8 mouse cellular contexts compared by ENCODE assay signal in the genomic region with DNA sequence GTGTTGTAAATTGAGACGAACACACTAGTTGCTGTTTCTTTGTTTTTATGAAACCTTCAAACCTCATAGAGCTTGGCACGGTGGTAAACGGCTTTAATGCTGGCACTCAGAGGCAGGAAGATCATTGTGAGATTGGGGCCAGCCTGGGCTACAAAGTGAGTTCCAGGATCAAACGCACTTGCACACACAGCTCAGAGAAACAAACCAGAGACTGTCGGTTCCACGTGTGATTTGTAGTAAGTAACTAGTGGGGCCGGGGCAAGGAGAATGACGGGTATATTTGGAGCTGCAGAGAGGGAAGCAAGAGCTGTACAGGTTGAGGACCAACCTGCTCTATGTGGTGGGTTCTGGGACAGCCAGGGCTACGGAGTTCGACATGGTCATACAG. TPM values are rescaled to one million over a fixed set of nuclear protein-coding genes. Genes with fewer than 3 reads are reported as not detected.
DNase-seq lines count a peak whose midpoint lies in the region; ATAC-seq and TF ChIP-seq lines count a peak whose summit lies in the region.

No protein-coding gene starts in this region.

- peaks cover 15% of the 10 kb centered on the region for H3K4me1 ChIP-seq in heart, adult 2 months (ENCODE audit: control insufficient read depth, insufficient read depth, low read length)
- H3K4me1 ChIP-seq in E14TG2a.4 (replicated peaks; ENCODE audit: low read depth, low read length), result peaks cover 45% of the 10 kb centered on the region
- peaks cover 29% of the 10 kb centered on the region for H3K4me1 ChIP-seq in forebrain, embryonic 14.5 days (ENCODE audit: control insufficient read depth, insufficient read depth, low read length)
- H3K4me1 ChIP-seq in lung, postnatal 0 days (ENCODE audit: insufficient read depth, low read depth, low read length), result peaks cover 15% of the 10 kb centered on the region

- DNase-seq in heart, adult 2 months, result no peak
- no peak for DNase-seq in heart, postnatal 25 days (ENCODE audit: low spot score)
- DNase-seq in forebrain, embryonic 14.5 days (ENCODE audit: low spot score), result no peak
- DNase-seq in lung, postnatal 0 days (ENCODE audit: low spot score), result no peak
- DNase-seq in thymus, postnatal 4 days, result peak; percentile 45
- DNase-seq in adrenal gland, postnatal 25 days, result no peak
- no peak for DNase-seq in layer of hippocampus, adult 9-11 months

- H3K79me2 ChIP-seq in heart, adult 2 months (replicated peaks; ENCODE audit: control insufficient read depth, insufficient read depth, low read length), result peaks cover 10% of the 10 kb centered on the region; the same call in 1 of the 2 replicates

- peak overlapping the region; percentile 99 for H3K4me3 ChIP-seq in heart, adult 2 months
- H3K4me3 ChIP-seq in E14TG2a.4 (replicated peaks; ENCODE audit: low read length), result peak overlapping the region; percentile 89
- H3K4me3 ChIP-seq in forebrain, embryonic 14.5 days (ENCODE audit: low read depth, low read length), result peak overlapping the region; percentile 91
- H3K4me3 ChIP-seq in lung, postnatal 0 days (ENCODE audit: low read depth, low read length), result peak overlapping the region; percentile 82

- 0 out of 2 replicates have a peak, but pooled peaks have one; percentile 10 for ATAC-seq in forebrain, embryonic 14.5 days
- ATAC-seq in lung, postnatal 0 days, result no peak

- no peak for TF ChIP-seq POLR2A in heart, adult 2 months (IDR thresholded peaks at IDR 0.05; ENCODE audit: insufficient read depth, low read depth, low read length)

- H3K27ac ChIP-seq in heart, adult 2 months, result peak overlapping the region; percentile 98
- H3K27ac ChIP-seq in forebrain, embryonic 14.5 days (ENCODE audit: low read depth, low read length), result peak overlapping the region; percentile 99
- H3K27ac ChIP-seq in lung, postnatal 0 days (ENCODE audit: low read length), result peak overlapping the region; percentile 96

- H3K4me2 ChIP-seq in forebrain, embryonic 14.5 days (ENCODE audit: low read length), result peak overlapping the region; percentile 92
- peak overlapping the region; percentile 99 for H3K4me2 ChIP-seq in lung, postnatal 0 days (replicated peaks; ENCODE audit: low read depth, low read length)

- H3K9me3 ChIP-seq in E14TG2a.4 (ENCODE audit: low read length), result no peaks in the 10 kb centered on the region
- no peaks in the 10 kb centered on the region for H3K9me3 ChIP-seq in forebrain, embryonic 14.5 days (replicated peaks; ENCODE audit: control insufficient read depth, low read length)
- H3K9me3 ChIP-seq in lung, postnatal 0 days (ENCODE audit: low read length), result no peaks in the 10 kb centered on the region

- H3K9ac ChIP-seq in heart, adult 2 months (ENCODE audit: low read depth, low read length), result peak overlapping the region; percentile 96
- H3K9ac ChIP-seq in forebrain, embryonic 14.5 days (ENCODE audit: low read length), result peak overlapping the region; percentile 98
- no peak overlapping the region; the same call in 1 of the 2 replicates for H3K9ac ChIP-seq in lung, postnatal 0 days (replicated peaks; ENCODE audit: low read depth)

- WGBS in heart, adult 2 months, result 18% methylated on average over 10 of the region's 10 CpGs
- 23% methylated on average over 10 of the region's 10 CpGs for WGBS in forebrain, embryonic 14.5 days
- WGBS in lung, postnatal 0 days, result 14% methylated on average over 10 of the region's 10 CpGs

- no peak for TF ChIP-seq CTCF in heart, adult 2 months (IDR thresholded peaks at IDR 0.05)
- TF ChIP-seq CTCF in E14TG2a.4 (conservative IDR thresholded peaks at IDR 0.05; ENCODE audit: low read length), result no peak
- no peak for TF ChIP-seq CTCF in lung, postnatal 0 days (IDR thresholded peaks at IDR 0.05)

- H3K27me3 ChIP-seq in heart, adult 2 months (ENCODE audit: control insufficient read depth, insufficient read depth, low read length), result no peaks in the 10 kb centered on the region
- H3K27me3 ChIP-seq in E14TG2a.4 (ENCODE audit: insufficient read depth, low read length), result peaks cover 27% of the 10 kb centered on the region
- no peaks in the 10 kb centered on the region for H3K27me3 ChIP-seq in forebrain, embryonic 14.5 days (replicated peaks; ENCODE audit: control insufficient read depth, insufficient read depth, low read length)
- no peaks in the 10 kb centered on the region for H3K27me3 ChIP-seq in lung, postnatal 0 days (replicated peaks; ENCODE audit: insufficient read depth, low read length)

- intact Hi-C loops in heart, adult 2 months (cut with DNase I), result no loop called here
- intact Hi-C loops in heart, postnatal 25 days (cut with DNase I), result loop anchor here (5.0 kb wide), 1 partner anchor 87 kb away; no protein-coding TSS in a partner anchor

- TF ChIP-seq EP300 in heart, adult 2 months (IDR thresholded peaks at IDR 0.05; ENCODE audit: insufficient read depth, low read depth, low read length), result no peak
- no peak for TF ChIP-seq EP300 in lung, postnatal 0 days (IDR thresholded peaks at IDR 0.05)

- H3K36me3 ChIP-seq in heart, adult 2 months (ENCODE audit: control insufficient read depth, insufficient read depth, low read length), result peaks cover 7% of the 10 kb centered on the region
- H3K36me3 ChIP-seq in E14TG2a.4 (ENCODE audit: insufficient read depth, low read length), result peaks cover 12% of the 10 kb centered on the region; the same call in 1 of the 2 replicates
- H3K36me3 ChIP-seq in forebrain, embryonic 14.5 days (ENCODE audit: control insufficient read depth, insufficient read depth, low read length), result no peaks in the 10 kb centered on the region
- no peaks in the 10 kb centered on the region for H3K36me3 ChIP-seq in lung, postnatal 0 days (ENCODE audit: insufficient read depth, low read length)

RNA-seq across cellular contexts. Expression of gene Egln1, which starts 0.9 kb away (rescaled TPM):
- 100 to 1,000 TPM; 331 to 374 TPM for total RNA-seq in heart, adult 2 months (2021)
- polyA plus RNA-seq in heart, adult 2 months (2012; rRNA removed), result 146 and 227 TPM in 2 replicates
- 100 to 1,000 TPM; 272 to 278 TPM for total RNA-seq in heart, postnatal 25 days (2021)
- polyA plus RNA-seq in forebrain, embryonic 14.5 days (2014; fragmentation: Nextera tagmentation; extraction: Ambion mirVana), result 24.4 and 25.7 TPM in 2 replicates
- polyA plus RNA-seq in lung, postnatal 0 days (2015; fragmentation: Nextera tagmentation; extraction: Ambion mirVana), result 7.7 and 8.8 TPM in 2 replicates
- total RNA-seq in adrenal gland, postnatal 25 days (2021), result 57.5 and 57.6 TPM in 2 replicates

RNA-seq across cellular contexts. Expression of gene Sprtn, which starts 52.4 kb away (rescaled TPM):
- 10 to 100 TPM; 10.3 TPM for total RNA-seq in heart, adult 2 months (2021)
- polyA plus RNA-seq in heart, adult 2 months (2012; rRNA removed), result 8.3 and 13.7 TPM in 2 replicates
- 10 to 100 TPM in 1 of 2 experiments, 1 to 10 TPM in 1; 9.5 to 12.2 TPM for total RNA-seq in heart, postnatal 25 days (2021)
- polyA plus RNA-seq in forebrain, embryonic 14.5 days (2014; fragmentation: Nextera tagmentation; extraction: Ambion mirVana), result 9.8 and 11.1 TPM in 2 replicates
- polyA plus RNA-seq in lung, postnatal 0 days (2015; fragmentation: Nextera tagmentation; extraction: Ambion mirVana), result 6.9 TPM in 2 replicates
- 19.7 and 24.1 TPM in 2 replicates for total RNA-seq in adrenal gland, postnatal 25 days (2021)

RNA-seq across cellular contexts. Expression of gene Exoc8, which starts 52.6 kb away (rescaled TPM):
- 10 to 100 TPM; 18.8 to 20.2 TPM for total RNA-seq in heart, adult 2 months (2021)
- polyA plus RNA-seq in heart, adult 2 months (2012; rRNA removed), result 6.8 and 9.7 TPM in 2 replicates
- total RNA-seq in heart, postnatal 25 days (2021), result 10 to 100 TPM; 18.9 to 19.2 TPM
- 5.9 and 7.2 TPM in 2 replicates for polyA plus RNA-seq in forebrain, embryonic 14.5 days (2014; fragmentation: Nextera tagmentation; extraction: Ambion mirVana)
- polyA plus RNA-seq in lung, postnatal 0 days (2015; fragmentation: Nextera tagmentation; extraction: Ambion mirVana), result 7.0 and 7.7 TPM in 2 replicates
- 25.2 and 27.7 TPM in 2 replicates for total RNA-seq in adrenal gland, postnatal 25 days (2021)
